Mouse (Mus musculus): ENCODE results near the gene Rps15. TPM values are rescaled to one million over a fixed set of nuclear protein-coding genes. Genes with fewer than 3 reads are reported as not detected.

The Rps15 gene
- total and polyA plus RNA-seq, 3 experiments: 2,279 to 5,342 (median 2,739) TPM

DNA sequence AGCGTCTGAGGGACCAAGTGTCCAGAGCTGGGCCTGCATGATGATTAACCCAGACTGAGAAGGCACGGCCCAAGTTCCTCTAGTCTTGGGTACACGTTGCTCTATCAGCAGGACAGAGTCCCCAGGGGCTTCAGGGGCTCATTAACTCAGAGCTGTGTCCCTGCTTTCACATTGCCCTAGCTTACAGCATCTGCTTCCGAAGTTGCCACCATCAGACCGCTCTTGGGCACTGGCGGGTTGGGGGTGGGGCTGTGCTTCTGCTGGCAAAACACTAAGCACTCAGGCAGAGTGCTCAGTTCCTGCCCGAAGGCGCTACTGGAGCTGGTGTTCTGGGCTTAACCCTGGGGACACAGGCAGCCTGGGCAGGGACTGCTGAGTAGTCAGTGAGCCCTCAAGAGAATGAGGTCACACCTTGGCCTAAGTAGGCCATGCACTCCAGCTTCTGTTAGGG, 10.3 kb upstream of the Rps15 start:
- Histone ChIP-seq H3K27me3 (replicated peaks) (no peaks in the 10 kb centered on the region), H3K36me3 (replicated peaks in 1 of 2; ENCODE audit: control insufficient read depth in 1 of 2, insufficient read depth in 1 of 2, low read length in 1 of 2) (peaks cover 74 to 94% of the 10 kb centered on the region in 2 experiments), H3K4me1 (ENCODE audit: control insufficient read depth in 1 of 2, insufficient read depth in 2 of 2) (peaks cover 56 to 83% of the 10 kb centered on the region in 2 experiments), H3K4me3 (replicated peaks in 1 of 3; ENCODE audit: low read depth in 2 of 3, low read length in 2 of 3, poor library complexity in 1 of 3) (no peak overlapping the region), H3K9me3 (replicated peaks; ENCODE audit: low read length) (no peaks in the 10 kb centered on the region), H3K27ac (ENCODE audit: insufficient read depth, low read depth) (peak overlapping the region; percentile 91), H3K79me2 (replicated peaks; ENCODE audit: control insufficient read depth, extremely low read depth, insufficient read depth, poor library complexity, severe bottlenecking) (no peaks in the 10 kb centered on the region), H3K4me2 (ENCODE audit: insufficient read depth, low read depth, poor library complexity, severe bottlenecking) (peak overlapping the region; percentile 35), H3K9ac (ENCODE audit: insufficient read depth, low read depth) (peak overlapping the region; percentile 33; the same call in 1 of the 2 replicates)
- dilution Hi-C loops (cut with MboI; ENCODE audit: extremely low pct_ligation_motif_present, extremely low pct_unique_long_range_greater_than_20kb, low sequenced_read_pairs) (no loop called here), in situ Hi-C loops (cut with MboI; ENCODE audit: low pct_ligation_motif_present, low pct_unique_long_range_greater_than_20kb, low sequenced_read_pairs) (no loop called here)
- TF ChIP-seq TBP (conservative IDR thresholded peaks at IDR 0.05; ENCODE audit: low read depth, low read length): no peak
- TF ChIP-seq ETS1 (conservative IDR thresholded peaks at IDR 0.05; ENCODE audit: low read depth, low read length): peak; percentile 48
- peak; percentile 76 for TF ChIP-seq MAZ (IDR thresholded peaks at IDR 0.05; ENCODE audit: low read depth, low read length)
- TF ChIP-seq MAX (IDR thresholded peaks at IDR 0.05; ENCODE audit: low read length): peak; percentile 50; the same call in 1 of the 2 replicates
- TF ChIP-seq NRF1 (IDR thresholded peaks at IDR 0.05; ENCODE audit: low read depth, low read length): peak; percentile 26; the same call in 1 of the 2 replicates
- peak; percentile 79 for TF ChIP-seq SIN3A (IDR thresholded peaks at IDR 0.05; ENCODE audit: low read length)
- no peak for TF ChIP-seq BHLHE40 (IDR thresholded peaks at IDR 0.05; ENCODE audit: low read depth, low read length)
- 0 out of 2 replicates have a peak, but pooled peaks have one; percentile 31 for TF ChIP-seq MEF2A (IDR thresholded peaks at IDR 0.05; ENCODE audit: borderline replicate concordance, low read depth, low read length)
- TF ChIP-seq KAT2A (IDR thresholded peaks at IDR 0.05; ENCODE audit: insufficient replicate concordance, low read length): no peak
- no peak for TF ChIP-seq USF2 (conservative IDR thresholded peaks at IDR 0.05; ENCODE audit: low read depth, low read length)
- TF ChIP-seq MYC (IDR thresholded peaks at IDR 0.05; ENCODE audit: low read depth, low read length): no peak
- no peak for TF ChIP-seq USF1 (IDR thresholded peaks at IDR 0.05; ENCODE audit: low read depth, low read length)
- no peak; the same call in 1 of the 2 replicates for TF ChIP-seq RAD21 (IDR thresholded peaks at IDR 0.05; ENCODE audit: low read depth, low read length)
- TF ChIP-seq ZC3H11A (IDR thresholded peaks at IDR 0.05; ENCODE audit: low read depth, low read length): no peak
- TF ChIP-seq IRF4 (IDR thresholded peaks at IDR 0.05; ENCODE audit: low read depth, low read length): peak; percentile 49; the same call in 1 of the 2 replicates
- peak; percentile 77; the same call in 1 of the 2 replicates for TF ChIP-seq CHD2 (IDR thresholded peaks at IDR 0.05; ENCODE audit: low read length)
- no peak for TF ChIP-seq ZKSCAN1 (IDR thresholded peaks at IDR 0.05; ENCODE audit: borderline replicate concordance, low read depth, low read length)
- TF ChIP-seq CTCF (conservative IDR thresholded peaks at IDR 0.05 in 1 of 2, IDR thresholded peaks at IDR 0.05 in 1 of 2; ENCODE audit: low read depth in 2 of 2, low read length in 2 of 2): no peak
- TF ChIP-seq EP300 (IDR thresholded peaks at IDR 0.05; ENCODE audit: low read length): peak; percentile 28; the same call in 1 of the 2 replicates
- TF ChIP-seq JUN (IDR thresholded peaks at IDR 0.05; ENCODE audit: insufficient read depth, low read depth, low read length): no peak
- 0 out of 2 replicates have a peak, but pooled peaks have one; percentile 31 for TF ChIP-seq UBTF (IDR thresholded peaks at IDR 0.05; ENCODE audit: low read depth, low read length)
- TF ChIP-seq TCF12 (IDR thresholded peaks at IDR 0.05; ENCODE audit: low read depth, low read length): peak; percentile 63; the same call in 1 of the 2 replicates
- TF ChIP-seq RCOR1 (conservative IDR thresholded peaks at IDR 0.05; ENCODE audit: low read depth, low read length): no peak
- TF ChIP-seq JUND (conservative IDR thresholded peaks at IDR 0.05; ENCODE audit: low read depth, low read length): no peak
- TF ChIP-seq E2F4 (IDR thresholded peaks at IDR 0.05; ENCODE audit: insufficient replicate concordance, low read depth, low read length): no peak
- TF ChIP-seq ZNF384 (IDR thresholded peaks at IDR 0.05; ENCODE audit: low read depth, low read length): no peak
- peak; percentile 45; the same call in 1 of the 2 replicates for TF ChIP-seq ZMIZ1 (IDR thresholded peaks at IDR 0.05; ENCODE audit: low read depth, low read length)
- TF ChIP-seq MAFK (IDR thresholded peaks at IDR 0.05; ENCODE audit: insufficient replicate concordance, low read length): no peak
- TF ChIP-seq PAX5 (IDR thresholded peaks at IDR 0.05; ENCODE audit: low read length): no peak
- TF ChIP-seq SMC3 (IDR thresholded peaks at IDR 0.05; ENCODE audit: low read depth, low read length): no peak
- TF ChIP-seq CHD1 (IDR thresholded peaks at IDR 0.05; ENCODE audit: low read depth, low read length): no peak
- TF ChIP-seq ELF1 (IDR thresholded peaks at IDR 0.05; ENCODE audit: low read depth, low read length): peak; percentile 51
- no peak; the same call in 1 of the 2 replicates for TF ChIP-seq POLR2AphosphoS2 (IDR thresholded peaks at IDR 0.05; ENCODE audit: low read depth, low read length)
- TF ChIP-seq HCFC1 (IDR thresholded peaks at IDR 0.05; ENCODE audit: low read depth, low read length): no peak; the same call in 1 of the 2 replicates
- no peak for TF ChIP-seq POLR2A (IDR thresholded peaks at IDR 0.05; ENCODE audit: low read depth, low read length)
- TF ChIP-seq GABPA (IDR thresholded peaks at IDR 0.05; ENCODE audit: insufficient replicate concordance, low read depth, low read length): no peak
- TF ChIP-seq MXI1 (IDR thresholded peaks at IDR 0.05; ENCODE audit: low read depth, low read length): peak; percentile 69
- no peak for TF ChIP-seq NELFE (IDR thresholded peaks at IDR 0.05; ENCODE audit: low read depth, low read length)
- DNase-seq (ENCODE audit: extremely low read depth): peak; percentile 87
